Mouse (Mus musculus) skeletal muscle tissue, adult 2 months (tissue): ENCODE data around the gene Pask.

ENCODE experiments used
- DNase-seq: peaks from one replicate; pipeline ENCODE4 v3.0.0-alpha.2; 2012; ENCODE audit warnings: low read depth, low spot score

The Pask gene

GRCm38 (mm10) chr1:93289678-93290214 lies 53.5 kb downstream of the Pask start:
- no peak for DNase-seq

DNA sequence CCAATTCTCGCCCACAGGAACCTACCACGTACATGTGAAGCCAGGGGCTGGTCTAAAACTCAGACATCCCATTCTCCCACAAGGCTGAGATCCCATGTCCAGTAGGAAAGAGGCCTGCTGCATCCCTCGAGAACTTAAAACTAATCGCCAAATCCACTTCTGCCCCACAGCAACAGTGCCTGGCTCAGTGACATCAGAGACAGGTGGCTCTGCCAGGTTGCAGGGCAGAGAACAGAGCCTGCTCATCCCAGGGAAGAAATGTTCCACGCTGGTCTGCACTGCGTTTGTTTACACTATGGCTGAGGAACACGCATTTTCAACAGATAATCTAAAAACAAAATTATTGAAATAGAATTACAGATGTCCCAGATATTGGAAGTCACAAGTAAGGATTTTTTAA lies 66.2 kb downstream of the Pask start:
- DNase-seq, result no peak

DNA sequence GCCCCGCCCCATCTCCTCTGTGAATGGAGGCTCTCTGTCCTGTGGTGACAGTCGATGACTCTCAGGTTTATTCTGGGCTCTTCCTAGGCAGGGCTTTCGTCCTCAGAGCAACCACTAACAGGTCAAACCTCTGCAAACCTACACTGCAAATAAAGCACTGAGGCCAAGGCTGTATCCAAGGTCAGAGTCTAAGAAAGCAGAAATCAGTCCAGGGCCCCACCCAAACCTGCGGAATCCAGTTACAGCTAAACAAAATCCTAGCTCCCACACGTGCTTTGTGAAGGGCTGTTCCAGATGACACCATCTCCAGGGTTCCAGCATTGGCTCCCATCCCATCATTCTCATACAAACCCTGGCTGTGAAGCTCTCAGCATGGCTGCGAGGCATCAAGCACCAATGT lies 67.7 kb downstream of the Pask start:
- DNase-seq, result no peak

DNA sequence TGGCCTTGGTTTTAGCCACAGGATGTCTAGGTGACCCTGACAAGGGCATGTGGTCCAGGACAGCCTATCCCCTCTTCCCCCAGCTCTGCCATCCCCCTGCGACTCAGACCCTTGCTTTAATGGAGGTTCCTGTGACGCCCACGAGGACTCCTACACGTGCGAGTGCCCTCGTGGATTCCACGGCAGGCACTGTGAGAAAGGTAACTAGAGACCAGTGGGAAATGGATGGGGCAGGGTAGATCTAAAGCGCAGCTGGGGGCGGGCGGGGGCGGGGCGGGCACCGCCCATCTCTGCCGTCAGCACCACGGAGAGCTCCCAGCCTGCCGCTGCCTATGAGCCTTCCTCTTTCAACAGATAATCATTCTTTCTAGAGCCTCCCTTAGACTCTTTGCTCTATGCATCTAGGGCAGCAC lies 70.9 kb downstream of the Pask start:
- no peak for DNase-seq

- DNase-seq, result no peak
Measured at GRCm38 (mm10) chr1:93271751-93272150, 71.5 kb downstream of the Pask start.

DNA sequence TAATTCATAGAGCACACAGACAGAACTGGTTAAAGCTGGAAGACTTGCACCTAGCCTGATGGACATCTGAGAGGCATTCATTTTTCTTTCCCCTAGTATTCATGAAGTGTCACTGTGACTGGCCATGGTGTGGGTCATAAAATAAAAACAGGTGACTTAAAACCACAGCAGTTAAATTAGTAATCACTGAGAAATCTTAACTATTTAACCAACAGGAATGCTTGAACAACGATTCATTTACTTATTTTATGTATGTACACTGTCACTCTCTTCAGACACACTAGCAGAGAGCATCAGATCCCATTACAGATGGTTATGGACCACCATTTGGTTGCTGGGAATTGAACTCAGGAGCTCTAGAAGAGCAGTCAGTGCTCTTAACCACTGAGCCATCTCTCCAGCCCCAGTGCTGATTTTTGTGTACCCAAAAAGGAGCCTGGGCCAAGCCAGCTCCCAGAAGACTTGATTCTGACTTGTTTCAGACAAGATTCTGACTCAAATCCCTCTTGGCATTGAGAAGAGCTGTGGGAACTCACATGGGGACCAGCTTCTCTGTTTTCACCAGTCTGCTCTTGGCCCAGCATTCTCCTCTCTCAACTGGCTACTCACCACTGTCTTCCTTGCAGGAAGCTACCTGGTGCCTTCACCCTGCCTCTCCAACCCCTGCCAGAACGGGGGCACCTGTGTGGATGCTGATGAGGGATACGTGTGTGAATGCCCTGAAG lies 72.6 kb downstream of the Pask start:
- no peak for DNase-seq

DNA sequence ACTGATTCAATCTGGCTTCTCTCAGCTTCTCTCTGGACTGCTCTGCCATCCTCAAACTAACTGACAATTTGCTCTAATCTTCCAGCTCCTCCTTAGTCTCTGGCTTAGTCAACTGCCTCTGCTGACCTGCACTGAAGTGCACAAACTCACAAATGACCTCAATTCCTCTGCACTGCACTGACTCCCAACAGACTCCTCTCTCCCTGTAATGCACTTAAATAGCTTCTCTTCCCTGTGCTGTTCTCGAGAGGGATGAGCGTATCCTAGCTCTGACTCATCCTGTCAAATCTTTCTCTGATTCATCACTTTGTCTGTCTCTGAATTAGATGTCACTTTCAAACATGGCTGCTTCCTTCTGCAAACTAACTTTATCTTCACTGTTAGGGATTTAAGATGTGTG lies 75.0 kb downstream of the Pask start:
- DNase-seq, result no peak

- DNase-seq, result no peak
Measured at GRCm38 (mm10) chr1:93267207-93267606, 76.1 kb downstream of the Pask start.
